Mouse (Mus musculus): ENCODE measurements around the gene Tjp1.

DNA sequence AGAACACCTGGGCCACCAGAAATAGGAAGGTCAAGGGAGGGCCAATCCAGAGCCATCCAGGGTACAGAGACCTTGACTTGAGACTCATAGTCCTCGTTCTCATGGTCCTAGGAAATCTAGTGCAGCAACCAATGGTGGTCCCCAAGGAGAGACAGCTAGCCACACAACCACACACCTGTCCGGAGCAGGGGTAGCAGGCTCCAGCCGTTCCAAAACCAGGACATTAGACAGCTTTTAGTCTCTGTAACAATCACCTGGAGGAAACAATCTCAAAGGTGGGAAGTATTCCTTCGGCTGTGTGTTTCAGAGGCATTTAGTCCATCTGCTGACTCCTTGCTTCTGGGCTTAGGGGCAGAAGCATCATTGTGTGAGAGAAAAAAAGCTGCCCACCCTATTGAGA, 4.5 kb downstream of the Tjp1 start:
- no peak for TF ChIP-seq USF1 (IDR thresholded peaks at IDR 0.05; ENCODE audit: low read depth)
- TF ChIP-seq CTCF (IDR thresholded peaks at IDR 0.05; ENCODE audit: control insufficient read depth, insufficient read depth, insufficient read length), result no peak
- TF ChIP-seq MAX (IDR thresholded peaks at IDR 0.05), result no peak
- no peak for TF ChIP-seq MYOD1 (IDR thresholded peaks at IDR 0.05; ENCODE audit: control insufficient read depth, insufficient read length, low read depth)
